8 mouse cellular contexts compared by ENCODE assay signal in the genomic region with DNA sequence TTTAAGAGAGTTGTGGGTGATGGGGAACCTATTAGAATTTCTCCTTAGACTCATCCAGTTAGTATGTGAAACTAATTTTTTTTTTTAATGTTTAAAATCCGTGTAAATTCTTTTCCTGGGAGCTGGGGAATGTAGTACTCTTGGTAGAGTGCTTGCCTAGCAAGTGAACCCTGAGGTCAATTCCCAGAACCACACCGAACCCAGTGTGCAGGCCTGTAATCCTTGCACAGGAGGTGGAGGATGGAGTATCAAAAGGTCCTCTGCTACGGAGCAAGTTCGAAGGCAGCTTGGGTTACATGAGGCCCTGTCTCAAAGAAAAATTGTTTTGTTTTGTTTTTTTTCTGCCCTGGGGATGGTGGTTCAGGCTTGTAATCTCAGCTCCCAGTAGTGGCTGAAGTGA. TPM values are rescaled to one million over a fixed set of nuclear protein-coding genes. Genes with fewer than 3 reads are reported as not detected.
A peak's percentile ranks its signal among the peaks of the same experiment; 100 is the strongest.
DNase-seq lines count a peak whose midpoint lies in the region; ATAC-seq lines count a peak whose summit lies in the region.

No protein-coding gene starts in this region.

- peaks cover 7% of the 10 kb centered on the region; the same call in 1 of the 2 replicates for H3K36me3 ChIP-seq in heart, embryonic 13.5 days
- H3K36me3 ChIP-seq in forebrain, embryonic 15.5 days: no peaks in the 10 kb centered on the region
- 0 out of 2 replicates have a peak, but pooled peaks cover 2% of the 10 kb centered on the region for H3K36me3 ChIP-seq in neural tube, embryonic 14.5 days (ENCODE audit: control insufficient read depth, insufficient read depth, low read length)

- H3K9ac ChIP-seq in heart, embryonic 13.5 days: peak overlapping the region; percentile 99
- H3K9ac ChIP-seq in forebrain, embryonic 15.5 days (replicated peaks): peak overlapping the region; percentile 90
- peak overlapping the region; percentile 88; the same call in 1 of the 2 replicates for H3K9ac ChIP-seq in neural tube, embryonic 14.5 days (replicated peaks; ENCODE audit: low read depth, low read length)

- WGBS in heart, embryonic 13.5 days: 9% methylated on average over 4 of the region's 4 CpGs
- 2% methylated on average over 4 of the region's 4 CpGs for WGBS in forebrain, embryonic 15.5 days
- 4% methylated on average over 4 of the region's 4 CpGs for WGBS in neural tube, embryonic 14.5 days

- H3K4me1 ChIP-seq in heart, embryonic 13.5 days: peaks cover 44% of the 10 kb centered on the region
- peaks cover 34% of the 10 kb centered on the region for H3K4me1 ChIP-seq in forebrain, embryonic 15.5 days
- H3K4me1 ChIP-seq in neural tube, embryonic 14.5 days (ENCODE audit: control insufficient read depth, insufficient read depth, low read length): peaks cover 27% of the 10 kb centered on the region

- no peaks in the 10 kb centered on the region for H3K27me3 ChIP-seq in heart, embryonic 13.5 days (replicated peaks)
- H3K27me3 ChIP-seq in forebrain, embryonic 15.5 days: no peaks in the 10 kb centered on the region
- H3K27me3 ChIP-seq in neural tube, embryonic 14.5 days (ENCODE audit: control insufficient read depth, insufficient read depth, low read length): no peaks in the 10 kb centered on the region

- intact Hi-C loops in heart, postnatal 25 days (cut with DNase I): loop anchor here (2.0 kb wide), 1 partner anchor 64 kb away; no protein-coding TSS in a partner anchor

- peak overlapping the region; percentile 97 for H3K27ac ChIP-seq in heart, embryonic 13.5 days (replicated peaks)
- no peak overlapping the region for H3K27ac ChIP-seq in forebrain, embryonic 15.5 days (replicated peaks)
- H3K27ac ChIP-seq in neural tube, embryonic 14.5 days (ENCODE audit: low read depth, low read length): no peak overlapping the region

- peak overlapping the region; percentile 96 for H3K4me2 ChIP-seq in heart, embryonic 13.5 days
- H3K4me2 ChIP-seq in forebrain, embryonic 15.5 days (replicated peaks): peak overlapping the region; percentile 64
- peak overlapping the region; percentile 86 for H3K4me2 ChIP-seq in neural tube, embryonic 14.5 days (ENCODE audit: low read depth, low read length)

- no peak for DNase-seq in heart, postnatal 25 days (ENCODE audit: low spot score)
- DNase-seq in Muller cell, postnatal 12 days (ENCODE audit: inconsistent ontology term): peak; percentile 62
- peak; percentile 15 to 16 for DNase-seq in kidney, postnatal 4 days
- DNase-seq in right cerebral cortex, postnatal 14 days: no peak
- DNase-seq in left cerebral cortex, adult 9 months (ENCODE audit: low spot score in 2 of 2): no peak

- no peak for ATAC-seq in heart, embryonic 13.5 days (ENCODE audit: extremely low read depth, insufficient number of reproducible peaks, low FRiP score, low TSS enrichment)
- no peak for ATAC-seq in forebrain, embryonic 15.5 days (replicated peaks)
- ATAC-seq in neural tube, embryonic 14.5 days (ENCODE audit: low read depth): no peak

- peak overlapping the region; percentile 95 for H3K4me3 ChIP-seq in heart, embryonic 13.5 days
- H3K4me3 ChIP-seq in forebrain, embryonic 15.5 days: peak overlapping the region; percentile 91
- H3K4me3 ChIP-seq in neural tube, embryonic 14.5 days (ENCODE audit: low read depth, low read length): peak overlapping the region; percentile 90

- H3K9me3 ChIP-seq in heart, embryonic 13.5 days: no peaks in the 10 kb centered on the region
- no peaks in the 10 kb centered on the region for H3K9me3 ChIP-seq in forebrain, embryonic 15.5 days
- no peaks in the 10 kb centered on the region for H3K9me3 ChIP-seq in neural tube, embryonic 14.5 days (ENCODE audit: control insufficient read depth, low read length)

RNA-seq across cellular contexts. Expression of gene Smc6, which starts 1.3 kb away (rescaled TPM):
- 112 and 128 TPM in 2 replicates for polyA plus RNA-seq in heart, embryonic 13.5 days (2015; fragmentation: Nextera tagmentation; extraction: Ambion mirVana)
- 10 to 100 TPM; 42.9 to 50.3 TPM for total RNA-seq in heart, postnatal 25 days (2021)
- polyA plus RNA-seq in forebrain, embryonic 15.5 days (2015; fragmentation: Nextera tagmentation; extraction: Ambion mirVana): 118 and 128 TPM in 2 replicates
- polyA plus RNA-seq in neural tube, embryonic 14.5 days (2014; fragmentation: Nextera tagmentation; extraction: Ambion mirVana): 91.7 and 96.9 TPM in 2 replicates

RNA-seq across cellular contexts. Expression of gene Gen1, which starts 1.4 kb away (rescaled TPM):
- 6.8 and 7.2 TPM in 2 replicates for polyA plus RNA-seq in heart, embryonic 13.5 days (2015; fragmentation: Nextera tagmentation; extraction: Ambion mirVana)
- 1 to 10 TPM; 1.1 to 1.3 TPM for total RNA-seq in heart, postnatal 25 days (2021)
- 3.9 and 4.7 TPM in 2 replicates for polyA plus RNA-seq in forebrain, embryonic 15.5 days (2015; fragmentation: Nextera tagmentation; extraction: Ambion mirVana)
- 1.1 and 1.6 TPM in 2 replicates for polyA plus RNA-seq in neural tube, embryonic 14.5 days (2014; fragmentation: Nextera tagmentation; extraction: Ambion mirVana)

RNA-seq across cellular contexts. Expression of gene Msgn1, which starts 58.3 kb away (rescaled TPM):
- polyA plus RNA-seq in heart, embryonic 13.5 days (2015; fragmentation: Nextera tagmentation; extraction: Ambion mirVana): not detected in 2 replicates
- not detected for total RNA-seq in heart, postnatal 25 days (2021)
- not detected in 2 replicates for polyA plus RNA-seq in forebrain, embryonic 15.5 days (2015; fragmentation: Nextera tagmentation; extraction: Ambion mirVana)
- not detected in 2 replicates for polyA plus RNA-seq in neural tube, embryonic 14.5 days (2014; fragmentation: Nextera tagmentation; extraction: Ambion mirVana)

Comparison
In these comparisons a context has a peak if more than half of its experiments do, and no peak if none do; other contexts are left out.
1. DNase-seq: peak in Muller cell, postnatal 12 days (single experiment) and kidney, postnatal 4 days (2 of 2); none in heart, postnatal 25 days (single experiment), right cerebral cortex, postnatal 14 days (single experiment) and left cerebral cortex, adult 9 months (0 of 2).
2. Peak in every context shown above with its lines, with median percentiles within 50 percentile points of each other: H3K4me2 ChIP-seq, H3K4me3 ChIP-seq and H3K9ac ChIP-seq.